35 mouse cellular contexts compared by ENCODE assay signal in the genomic region with DNA sequence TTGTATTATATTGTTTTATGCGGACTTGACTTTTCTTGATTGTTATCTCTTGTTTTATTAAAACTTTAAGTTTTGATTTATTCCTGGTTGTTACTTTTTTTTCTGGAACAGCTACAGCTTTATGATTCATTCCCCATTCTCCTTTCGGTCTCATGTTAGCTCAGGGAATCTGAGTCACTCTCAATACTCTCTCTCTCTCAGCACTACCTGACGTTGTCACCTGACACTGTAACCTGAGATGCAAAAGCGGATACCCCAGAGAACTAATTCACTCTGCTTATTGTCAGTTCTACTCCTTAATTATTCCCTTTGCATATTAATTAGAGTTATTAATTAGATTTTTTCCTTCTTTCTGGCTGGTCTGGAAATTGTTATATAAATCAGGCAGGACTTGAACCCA.
"Had no signal": no experiment of that assay in that cellular context is flagged by ENCODE, and none has a peak within 500 bp of the region (broad histone marks: within the 10 kb centered on the region; RNA-seq: fewer than 3 reads in every experiment).

No protein-coding gene starts in this region.

- H3K27ac ChIP-seq: heart, embryonic 10.5 days; heart, embryonic 13.5 days; heart, embryonic 15.5 days; hindbrain, embryonic 10.5 days; hindbrain, embryonic 12.5 days; hindbrain, embryonic 13.5 days; hindbrain, embryonic 14.5 days; hindbrain, embryonic 15.5 days; hindbrain, postnatal 0 days; intestine, embryonic 15.5 days; kidney, embryonic 15.5 days; kidney, postnatal 0 days had no signal

- H3K27me3 ChIP-seq: heart, embryonic 12.5 days; heart, embryonic 13.5 days; heart, embryonic 15.5 days; hindbrain, embryonic 12.5 days; hindbrain, embryonic 13.5 days; hindbrain, embryonic 15.5 days; intestine, embryonic 15.5 days; kidney, embryonic 15.5 days had no signal

- H3K36me3 ChIP-seq: heart, embryonic 10.5 days; heart, embryonic 12.5 days; heart, embryonic 13.5 days; heart, embryonic 15.5 days; hindbrain, embryonic 10.5 days; hindbrain, embryonic 12.5 days; hindbrain, embryonic 13.5 days; hindbrain, embryonic 15.5 days; intestine, embryonic 15.5 days; kidney, embryonic 15.5 days had no signal

- H3K4me2 ChIP-seq: heart, embryonic 11.5 days; heart, embryonic 12.5 days; heart, embryonic 13.5 days; heart, embryonic 15.5 days; hindbrain, embryonic 12.5 days; hindbrain, embryonic 13.5 days; hindbrain, embryonic 14.5 days; hindbrain, embryonic 15.5 days; intestine, embryonic 15.5 days; kidney, embryonic 15.5 days had no signal

- H3K4me1 ChIP-seq: heart, embryonic 10.5 days; heart, embryonic 12.5 days; heart, embryonic 13.5 days; heart, embryonic 15.5 days; hindbrain, embryonic 10.5 days; hindbrain, embryonic 12.5 days; hindbrain, embryonic 13.5 days; hindbrain, embryonic 15.5 days; intestine, embryonic 15.5 days; kidney, embryonic 15.5 days had no signal

- DNase-seq: heart, postnatal 10 days; heart, postnatal 14 days; heart, postnatal 36 days; heart, postnatal 4 days; kidney, adult 11 months; kidney, adult 18-20 months; kidney, adult 2 months; kidney, adult 8-10 months; kidney, adult 9 months; kidney, postnatal 10 days; kidney, postnatal 14 days; kidney, postnatal 25 days; kidney, postnatal 36 days; kidney, postnatal 4 days; layer of hippocampus, adult 9-11 months; layer of hippocampus, postnatal 36 days had no signal

- H3K9me3 ChIP-seq: heart, embryonic 10.5 days; heart, embryonic 12.5 days; heart, embryonic 13.5 days; heart, embryonic 15.5 days; hindbrain, embryonic 10.5 days; hindbrain, embryonic 12.5 days; hindbrain, embryonic 13.5 days; hindbrain, embryonic 15.5 days; intestine, embryonic 15.5 days; kidney, embryonic 15.5 days had no signal

- H3K4me3 ChIP-seq: heart, embryonic 10.5 days; heart, embryonic 12.5 days; heart, embryonic 13.5 days; heart, embryonic 15.5 days; hindbrain, embryonic 10.5 days; hindbrain, embryonic 12.5 days; hindbrain, embryonic 13.5 days; hindbrain, embryonic 15.5 days; intestine, embryonic 15.5 days; kidney, embryonic 15.5 days; layer of hippocampus, adult 2 months had no signal

- H3K9ac ChIP-seq: heart, embryonic 12.5 days; heart, embryonic 13.5 days; heart, embryonic 15.5 days; hindbrain, embryonic 12.5 days; hindbrain, embryonic 13.5 days; hindbrain, embryonic 14.5 days; hindbrain, embryonic 15.5 days; intestine, embryonic 15.5 days; kidney, embryonic 15.5 days had no signal

- ATAC-seq: hindbrain, embryonic 16.5 days; hindbrain, postnatal 0 days; inflammation-experienced regulatory T-cells, adult 6 months; intestine, embryonic 15.5 days; intestine, embryonic 16.5 days; intestine, postnatal 0 days had no signal
